Mouse (Mus musculus): ENCODE measurements around the gene Zfp385a. TPM values are rescaled to one million over a fixed set of nuclear protein-coding genes. Genes with fewer than 3 reads are reported as not detected.

Zfp385a gene
- total and polyA plus RNA-seq, 3 experiments = 4.4 to 54.0 TPM; not detected in 1

DNA sequence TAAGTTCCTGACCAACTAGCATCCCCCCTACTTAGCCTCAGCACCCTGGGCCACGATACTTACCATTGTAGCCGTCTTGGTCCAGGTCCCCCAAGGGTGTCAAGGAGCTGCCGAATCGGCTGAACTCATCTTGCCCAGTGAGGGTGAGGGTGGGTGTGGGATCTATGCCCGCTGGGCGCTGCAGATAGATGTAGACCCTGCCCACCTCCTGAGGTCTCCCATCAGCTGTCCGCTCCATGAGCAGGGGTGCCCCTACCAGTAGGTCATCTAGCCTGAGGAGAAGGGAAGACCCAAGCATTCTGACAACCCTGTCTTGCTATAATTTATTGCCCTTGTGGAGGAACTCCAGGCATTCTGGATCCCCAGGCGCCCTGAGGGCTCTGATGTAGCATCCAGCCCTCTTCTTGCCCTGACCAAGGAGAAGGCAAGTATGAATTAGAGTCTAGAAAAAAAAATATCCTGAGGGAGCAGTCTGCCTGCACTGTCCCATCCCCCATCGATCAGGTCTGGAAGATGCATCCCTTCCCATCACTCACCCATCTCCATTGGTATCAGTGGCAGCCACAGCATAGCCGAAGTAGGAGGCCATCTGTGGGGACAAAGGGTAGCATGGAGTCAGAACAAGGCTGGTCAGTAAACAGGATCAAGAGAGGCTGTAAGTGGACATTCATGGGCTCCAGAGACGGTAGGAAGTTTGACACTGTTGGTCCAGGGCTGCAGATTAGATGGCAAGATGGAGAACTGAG, 13.8 kb upstream of the Zfp385a start:
- no peak for TF ChIP-seq POLR2AphosphoS2 (IDR thresholded peaks at IDR 0.05; ENCODE audit: low read length)
- no peak for TF ChIP-seq MAZ (IDR thresholded peaks at IDR 0.05; ENCODE audit: low read depth, low read length)
- TF ChIP-seq NELFE (IDR thresholded peaks at IDR 0.05; ENCODE audit: low read depth, low read length) = no peak
- no peak for TF ChIP-seq MXI1 (IDR thresholded peaks at IDR 0.05; ENCODE audit: low read depth, low read length)
- TF ChIP-seq TCF12 (IDR thresholded peaks at IDR 0.05; ENCODE audit: low read depth, low read length) = no peak
- no peak for TF ChIP-seq RAD21 (IDR thresholded peaks at IDR 0.05; ENCODE audit: low read depth, low read length)
- TF ChIP-seq GABPA (IDR thresholded peaks at IDR 0.05; ENCODE audit: low read depth, low read length) = no peak
- TF ChIP-seq EP300 (IDR thresholded peaks at IDR 0.05; ENCODE audit: low read depth in 1 of 2, low read length in 2 of 2) = no peak
- TF ChIP-seq ZKSCAN1 (IDR thresholded peaks at IDR 0.05; ENCODE audit: low read depth, low read length) = no peak
- no peak for TF ChIP-seq ZMIZ1 (IDR thresholded peaks at IDR 0.05; ENCODE audit: low read depth, low read length)
- TF ChIP-seq RCOR1 (IDR thresholded peaks at IDR 0.05; ENCODE audit: low read depth, low read length) = no peak
- no peak for TF ChIP-seq UBTF (IDR thresholded peaks at IDR 0.05; ENCODE audit: borderline replicate concordance, insufficient read depth, low read depth, low read length)
- TF ChIP-seq GATA1 (IDR thresholded peaks at IDR 0.05; ENCODE audit: low read depth, low read length) = no peak
- no peak for TF ChIP-seq ELF1 (IDR thresholded peaks at IDR 0.05; ENCODE audit: low read depth, low read length)
- TF ChIP-seq KAT2A (conservative IDR thresholded peaks at IDR 0.05; ENCODE audit: low read depth, low read length) = no peak
- TF ChIP-seq MEF2A (IDR thresholded peaks at IDR 0.05; ENCODE audit: extremely low read depth, insufficient replicate concordance, low read depth, low read length, poor library complexity, severe bottlenecking) = no peak
- no peak for TF ChIP-seq TAL1 (IDR thresholded peaks at IDR 0.05; ENCODE audit: low read length)
- TF ChIP-seq POLR2AphosphoS5 (IDR thresholded peaks at IDR 0.05; ENCODE audit: borderline replicate concordance, low read depth, low read length) = no peak
- TF ChIP-seq CHD1 (IDR thresholded peaks at IDR 0.05; ENCODE audit: low read depth, low read length) = no peak
- H3K79me2 ChIP-seq (ENCODE audit: control insufficient read depth, insufficient read depth, low read length, poor library complexity) = no peaks in the 10 kb centered on the region
- no peak overlapping the region for H3K9ac ChIP-seq (ENCODE audit: control insufficient read depth, low read depth, low read length, poor library complexity, severe bottlenecking)
- peaks cover 0 to 1% of the 10 kb centered on the region in 2 experiments; a peak in 2 of 4 replicates for H3K36me3 ChIP-seq (ENCODE audit: control insufficient read depth in 1 of 2, insufficient read depth in 2 of 2, low read length in 2 of 2)
- H3K4me3 ChIP-seq (ENCODE audit: control insufficient read depth in 1 of 2, insufficient read depth in 1 of 2, low read depth in 2 of 2, low read length in 2 of 2) = no peak overlapping the region
- no peak overlapping the region for H3K27ac ChIP-seq (ENCODE audit: control insufficient read depth, low read depth, low read length)
- no peaks in the 10 kb centered on the region for H3K9me3 ChIP-seq (replicated peaks; ENCODE audit: insufficient read depth, low read length)
- no peaks in the 10 kb centered on the region; a peak in 1 of 4 replicates for H3K4me1 ChIP-seq (ENCODE audit: control insufficient read depth in 1 of 2, insufficient read depth in 2 of 2, low read length in 2 of 2)
- no peaks in the 10 kb centered on the region for H3K27me3 ChIP-seq (ENCODE audit: control insufficient read depth in 1 of 2, insufficient read depth in 2 of 2, low read length in 2 of 2)
- no peak for DNase-seq (ENCODE audit: low read depth, low spot score)

DNA sequence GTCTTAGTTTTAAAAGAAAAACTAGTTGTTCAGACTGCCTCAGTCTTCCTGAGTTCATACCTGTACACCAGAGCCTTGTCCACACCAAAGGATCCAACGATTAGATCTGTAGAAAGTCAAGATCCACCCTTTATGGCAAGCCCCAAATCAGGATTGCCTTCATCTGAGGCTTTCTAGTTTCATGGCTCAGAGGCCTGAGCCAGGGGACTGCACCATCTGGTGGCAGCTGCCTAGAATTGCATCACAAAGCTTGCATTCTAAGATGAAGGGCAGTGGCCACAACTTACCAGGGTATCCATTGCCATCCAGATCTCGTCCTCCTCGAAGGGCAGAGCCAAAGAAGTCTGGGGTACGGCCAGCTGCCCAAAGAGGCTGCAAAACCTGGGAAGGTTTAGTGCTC, 13.0 kb upstream of the Zfp385a start:
- peak; percentile 58 to 67 (median 66) for TF ChIP-seq CTCF (IDR thresholded peaks at IDR 0.05 in 2 of 3, conservative IDR thresholded peaks at IDR 0.05 in 1 of 3; ENCODE audit: control insufficient read depth in 1 of 3, insufficient read depth in 1 of 3, low read depth in 2 of 3, low read length in 3 of 3, poor library complexity in 1 of 3, severe bottlenecking in 1 of 3)
- no peak for TF ChIP-seq ZKSCAN1 (IDR thresholded peaks at IDR 0.05; ENCODE audit: low read depth, low read length)
- peak; percentile 36 for TF ChIP-seq SMC3 (IDR thresholded peaks at IDR 0.05; ENCODE audit: low read depth, low read length)
- no peak for TF ChIP-seq USF2 (IDR thresholded peaks at IDR 0.05; ENCODE audit: borderline replicate concordance in 1 of 2, insufficient read depth in 1 of 2, low read depth in 1 of 2, low read length in 2 of 2)
- no peak for TF ChIP-seq POLR2AphosphoS2 (IDR thresholded peaks at IDR 0.05; ENCODE audit: low read length)
- no peak for TF ChIP-seq NELFE (IDR thresholded peaks at IDR 0.05; ENCODE audit: low read depth, low read length)
- Histone ChIP-seq H3K79me2 (ENCODE audit: control insufficient read depth, insufficient read depth, low read length, poor library complexity) (no peaks in the 10 kb centered on the region), H3K36me3 (ENCODE audit: control insufficient read depth in 1 of 2, insufficient read depth in 2 of 2, low read length in 2 of 2) (peaks cover 0 to 1% of the 10 kb centered on the region in 2 experiments; a peak in 1 of 4 replicates), H3K27ac (ENCODE audit: control insufficient read depth, low read depth, low read length) (no peak overlapping the region), H3K9ac (ENCODE audit: control insufficient read depth, low read depth, low read length, poor library complexity, severe bottlenecking) (no peak overlapping the region), H3K4me3 (ENCODE audit: control insufficient read depth in 1 of 2, insufficient read depth in 1 of 2, low read depth in 2 of 2, low read length in 2 of 2) (no peak overlapping the region), H3K27me3 (ENCODE audit: control insufficient read depth in 1 of 2, insufficient read depth in 2 of 2, low read length in 2 of 2) (no peaks in the 10 kb centered on the region), H3K4me1 (ENCODE audit: control insufficient read depth in 1 of 2, insufficient read depth in 2 of 2, low read length in 2 of 2) (no peaks in the 10 kb centered on the region), H3K9me3 (replicated peaks; ENCODE audit: insufficient read depth, low read length) (no peaks in the 10 kb centered on the region)
- peak; percentile 55 for DNase-seq (ENCODE audit: low read depth, low spot score)

All from MEL (cell line).